Mouse (Mus musculus): ENCODE results near the gene Smad6.

DNA sequence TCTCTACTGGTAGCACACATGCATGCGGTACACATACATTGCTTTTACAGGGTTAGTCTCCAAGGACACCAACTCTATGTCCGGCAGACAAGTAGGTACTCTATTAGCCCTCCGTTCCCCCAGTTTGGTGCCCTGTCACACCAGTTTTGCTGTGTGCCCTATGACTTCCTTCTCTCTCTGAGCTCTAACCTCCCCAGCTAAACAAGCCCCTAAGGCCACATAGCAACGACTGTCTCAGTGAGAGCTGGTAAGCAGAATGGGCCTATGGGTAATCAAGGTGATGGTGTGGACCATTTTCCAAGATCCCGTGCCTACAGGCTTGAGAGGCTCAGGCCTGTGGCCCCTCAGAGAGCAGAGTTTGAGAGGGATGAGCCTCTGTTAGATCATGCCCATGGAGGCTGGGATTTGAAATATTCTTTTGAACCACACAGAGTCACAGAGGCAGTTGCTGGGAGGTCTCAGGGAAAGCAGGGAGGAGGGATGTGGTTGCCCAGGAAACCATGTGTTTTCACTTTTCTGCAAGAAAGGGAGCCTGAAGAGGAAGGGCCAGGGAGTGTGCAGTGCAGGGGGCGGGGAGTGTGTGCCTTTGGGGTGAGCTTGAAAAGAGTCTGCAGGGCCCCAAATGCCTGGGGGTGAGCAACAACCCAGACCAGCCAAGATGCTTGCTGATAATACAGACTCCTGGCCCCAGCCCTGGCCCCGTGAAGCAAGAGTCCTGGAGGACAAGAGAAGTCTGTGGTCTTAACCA lies 36.2 kb upstream of the Smad6 start:
- TF ChIP-seq POLR2A (IDR thresholded peaks at IDR 0.05; ENCODE audit: control insufficient read depth, low read depth, low read length) (no peak), CTCF (IDR thresholded peaks at IDR 0.05; ENCODE audit: control insufficient read depth, insufficient read depth, insufficient replicate concordance, low read depth, low read length) (no peak)

Measured in testis, adult 2 months (tissue).